Mouse (Mus musculus) CH12F3 (cell line): ENCODE measurements around the gene Nif3l1.

Experiments used
- in situ Hi-C: fragments of 300-500 bp; cut with MboI; formaldehyde crosslinking; loops from 2 replicates; pipeline ENCODE4 v1.14.3; 2020; ENCODE audit warnings: low sequenced_read_pairs

The Nif3l1 gene

DNA sequence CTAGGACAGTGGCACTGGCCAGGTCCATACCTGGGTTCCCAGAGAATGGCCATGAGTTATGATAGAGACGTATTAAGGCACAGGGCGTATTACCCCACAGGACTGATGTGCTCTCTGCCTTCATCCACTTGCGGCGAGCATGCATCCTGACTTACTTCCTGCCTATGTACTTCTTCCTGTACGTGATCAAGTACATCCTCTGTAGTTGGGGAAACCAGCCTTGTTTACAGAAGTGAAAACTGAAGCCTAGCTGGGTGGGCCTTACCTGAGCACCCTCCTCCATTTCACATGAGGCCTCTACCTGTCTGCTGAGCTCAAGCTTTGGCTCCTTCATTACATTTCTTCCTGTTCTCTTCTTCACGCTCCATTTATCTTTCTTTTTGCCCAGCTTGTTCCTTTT is 9.4 kb downstream of the Nif3l1 start:
- in situ Hi-C loops: loop anchor here (25.0 kb wide), 1 partner anchor 233 kb away; the partner anchor contains the start of gene Als2cr12

- in situ Hi-C loops: loop anchor here (25.0 kb wide), 1 partner anchor 229 kb away; the partner anchor contains the start of gene Als2cr12
These were observed 13.2 kb downstream of the Nif3l1 start for GRCm38 (mm10) chr1:58458175-58458574.

GRCm38 (mm10) chr1:58458867-58459266 is 13.9 kb downstream of the Nif3l1 start:
- in situ Hi-C loops: loop anchor here (25.0 kb wide), 1 partner anchor 228 kb away; the partner anchor contains the start of gene Als2cr12

GRCm38 (mm10) chr1:58460566-58460965 is 15.6 kb downstream of the Nif3l1 start:
- in situ Hi-C loops: loop anchor here (25.0 kb wide), 1 partner anchor 227 kb away; the partner anchor contains the start of gene Als2cr12

DNA sequence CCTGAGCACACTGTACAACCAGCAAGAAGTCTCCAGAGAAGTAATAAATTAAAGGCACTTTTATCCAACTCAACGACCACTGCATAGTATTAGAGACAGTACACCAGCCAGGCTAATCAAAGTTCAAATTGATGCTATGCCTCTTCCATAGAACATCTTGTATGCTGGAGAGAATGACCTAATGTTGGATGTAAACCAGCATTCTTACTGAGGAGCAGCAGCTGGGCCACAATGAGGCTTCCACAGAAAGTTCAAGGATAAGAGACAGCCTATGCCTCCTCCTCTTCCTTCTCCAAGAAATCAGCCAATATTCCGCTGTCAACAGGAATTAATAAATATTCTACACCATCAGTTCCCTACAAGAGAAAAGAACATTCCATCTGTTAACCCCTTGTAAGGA is 19.0 kb downstream of the Nif3l1 start:
- in situ Hi-C loops: loop anchor here (25.0 kb wide), 1 partner anchor 223 kb away; the partner anchor contains the start of gene Als2cr12

DNA sequence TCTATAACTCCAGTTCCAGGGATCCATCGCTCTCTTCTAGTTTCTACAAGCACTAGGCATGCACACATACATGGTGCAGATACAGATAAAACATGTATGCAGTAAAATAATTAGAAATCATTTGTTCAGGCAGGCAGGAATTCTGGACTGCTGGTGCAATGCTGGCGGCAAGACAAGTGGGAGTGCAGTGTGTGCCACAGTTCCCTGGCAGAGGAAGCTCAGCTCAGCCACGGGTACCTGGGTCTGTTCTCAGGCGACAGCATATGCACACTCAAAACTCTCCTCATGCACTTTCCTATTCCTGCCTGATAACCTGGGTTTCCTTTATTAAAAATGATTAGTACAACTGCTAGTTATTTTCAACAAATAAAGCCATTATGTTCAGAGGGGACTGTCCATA is 20.1 kb downstream of the Nif3l1 start:
- in situ Hi-C loops: loop anchor here (25.0 kb wide), 1 partner anchor 222 kb away; the partner anchor contains the start of gene Als2cr12

DNA sequence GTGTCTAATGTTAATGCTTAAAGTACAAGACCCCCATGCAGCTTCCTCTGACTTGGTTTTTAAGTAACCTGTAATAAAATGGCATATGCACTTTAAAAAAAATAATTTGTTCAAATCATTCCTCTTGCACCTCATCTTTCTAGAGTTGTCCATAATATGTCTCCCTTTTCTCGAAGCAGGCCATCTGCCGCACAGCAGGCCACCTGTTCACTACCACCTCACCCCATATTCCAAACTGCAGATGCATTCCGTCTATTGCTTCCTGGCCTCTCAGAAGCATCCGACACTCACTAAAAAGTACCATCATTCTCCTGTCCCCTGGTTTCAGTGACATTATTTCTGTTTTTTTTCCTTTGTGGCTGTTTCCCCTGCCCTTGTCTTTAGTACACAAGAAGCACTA is 20.6 kb downstream of the Nif3l1 start:
- in situ Hi-C loops: loop anchor here (25.0 kb wide), 1 partner anchor 222 kb away; the partner anchor contains the start of gene Als2cr12

DNA sequence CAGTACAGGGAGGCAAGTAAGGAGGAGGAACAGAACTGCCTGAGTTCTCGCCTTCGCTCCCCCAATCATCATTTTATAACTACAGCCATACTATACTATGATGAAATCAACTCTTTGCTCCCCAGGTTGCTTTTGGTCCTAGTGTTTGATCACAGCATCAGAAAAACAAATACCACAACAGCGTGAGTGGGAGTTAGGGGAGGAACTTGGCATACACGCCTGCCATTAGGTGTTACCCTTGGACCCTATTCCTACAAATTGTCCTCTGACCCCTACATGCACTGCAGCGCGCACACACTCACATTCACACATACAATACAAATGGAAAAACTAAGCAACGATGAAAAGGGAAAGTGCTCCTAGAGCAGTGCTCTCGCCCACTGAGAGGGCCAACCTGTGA is 30.7 kb downstream of the Nif3l1 start:
- in situ Hi-C loops: no loop called here

- in situ Hi-C loops: no loop called here
These were observed 37.7 kb downstream of the Nif3l1 start for GRCm38 (mm10) chr1:58482647-58483046.

DNA sequence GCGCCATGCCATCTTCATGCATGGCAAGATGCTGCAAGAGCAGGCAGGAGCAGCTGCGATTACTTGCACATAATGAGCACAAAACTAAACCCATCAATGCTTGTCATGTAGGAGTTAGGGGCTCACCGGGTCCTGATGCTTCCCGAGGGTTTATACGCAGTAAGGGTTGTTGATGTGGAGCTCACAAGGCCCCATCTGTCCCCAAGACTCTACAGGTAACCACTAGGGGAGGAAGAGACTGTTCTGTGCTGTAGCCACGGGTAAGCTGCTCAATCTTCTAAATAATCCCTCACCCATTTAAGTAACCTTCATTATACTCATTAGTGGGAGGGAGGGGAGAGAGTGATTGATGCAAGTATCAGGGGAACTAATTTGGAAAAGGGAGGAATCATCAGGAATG is 50.7 kb downstream of the Nif3l1 start:
- in situ Hi-C loops: no loop called here

GRCm38 (mm10) chr1:58497678-58498077 is 52.7 kb downstream of the Nif3l1 start:
- in situ Hi-C loops: no loop called here

DNA sequence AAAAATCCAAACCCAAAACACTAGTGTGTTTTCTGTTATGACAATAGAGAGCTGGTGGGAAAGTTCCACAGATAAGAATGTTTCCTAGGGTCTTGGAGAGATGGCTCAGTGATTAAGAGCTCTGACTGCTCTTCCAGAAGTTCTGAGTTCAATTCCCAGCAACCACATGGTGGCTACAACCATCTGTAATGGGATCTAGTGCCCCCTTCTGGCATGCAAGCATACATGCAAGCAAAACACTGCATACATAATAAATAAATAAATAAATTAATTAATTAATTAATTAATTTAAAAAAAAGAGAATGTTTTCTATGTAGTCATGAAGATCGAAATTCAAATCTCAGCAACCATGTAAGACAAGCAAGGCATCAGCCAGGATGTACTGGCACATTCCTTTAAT is 53.8 kb downstream of the Nif3l1 start:
- in situ Hi-C loops: no loop called here

GRCm38 (mm10) chr1:58503134-58503533 is 58.2 kb downstream of the Nif3l1 start:
- in situ Hi-C loops: no loop called here

DNA sequence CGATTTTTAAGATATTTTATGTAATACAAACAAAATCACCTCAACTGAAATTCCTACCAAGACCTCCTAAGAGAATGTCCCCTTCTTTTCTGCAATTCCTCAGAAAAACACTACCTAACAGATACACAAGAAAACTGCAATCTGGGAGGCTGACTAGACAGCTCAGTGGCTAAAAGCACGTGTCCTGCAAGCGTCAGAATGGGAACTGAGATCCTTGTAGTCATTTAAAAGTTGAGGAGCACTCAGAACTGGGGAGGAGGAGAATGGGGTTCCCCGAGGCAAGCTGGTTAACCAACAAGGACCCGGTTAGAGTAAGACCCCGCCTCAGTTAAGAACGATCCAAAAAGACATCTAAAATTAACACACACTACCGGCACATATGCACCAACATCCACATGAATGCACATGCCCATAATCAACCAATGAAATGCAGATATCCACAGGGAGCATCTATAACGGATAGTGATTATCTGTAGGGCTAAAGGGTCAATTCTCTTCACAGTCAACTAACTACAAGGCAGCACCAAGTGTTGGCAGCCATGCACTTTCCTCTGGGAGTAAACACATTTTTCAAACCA is 58.9 kb downstream of the Nif3l1 start:
- in situ Hi-C loops: no loop called here

DNA sequence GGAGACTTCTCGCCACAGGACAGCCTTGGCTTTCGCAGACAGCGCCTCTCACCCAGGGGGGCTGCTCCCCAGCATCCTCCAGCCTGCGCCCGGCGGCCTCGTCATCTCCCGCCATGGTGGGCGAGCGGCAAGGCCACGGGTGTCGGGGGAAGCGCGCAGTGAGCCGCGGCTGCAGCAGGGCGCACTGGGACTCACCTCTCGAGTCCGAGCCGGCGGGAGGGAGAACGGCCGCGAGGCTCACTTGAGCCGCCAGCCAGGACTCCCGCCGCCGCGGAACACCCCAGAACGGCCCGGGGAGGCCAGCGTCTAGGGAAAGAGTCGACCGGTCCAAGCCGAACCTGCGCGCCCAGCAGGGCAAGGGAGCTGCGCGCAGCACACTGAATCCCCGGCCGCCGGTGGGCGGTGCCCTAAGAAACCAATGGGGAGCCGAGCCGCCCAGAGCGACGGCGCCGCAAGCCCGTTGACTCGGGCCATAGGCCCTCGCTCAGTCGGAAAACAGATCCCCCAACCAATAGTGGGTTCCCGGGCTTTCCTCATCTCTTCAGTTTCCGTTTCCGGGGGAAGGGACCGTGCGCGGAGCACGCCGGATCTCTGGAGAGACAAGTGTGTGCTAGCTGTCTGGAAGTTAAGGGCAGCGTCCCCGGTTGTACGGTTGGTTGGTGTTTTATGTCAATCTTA is 59.8 kb downstream of the Nif3l1 start, which contains the start of gene Orc2:
Orc2 (minus strand) TSS at position 533 of the 678 bp plus-strand sequence.
- in situ Hi-C loops: no loop called here

GRCm38 (mm10) chr1:58507249-58507648 is 62.3 kb downstream of the Nif3l1 start:
- in situ Hi-C loops: no loop called here
